In genomic region chr7:73784736-73785428, GRCm38 (mm10) we compare ENCODE assay signal across 27 mouse cellular contexts. TPM values are rescaled to one million over a fixed set of nuclear protein-coding genes. Genes with fewer than 3 reads are reported as not detected.
DNase-seq lines count a peak whose midpoint lies in the region; ATAC-seq and TF ChIP-seq lines count a peak whose summit lies in the region.
"Had no signal": no experiment of that assay in that cellular context is flagged by ENCODE, and none has a peak within 500 bp of the region (broad histone marks: within the 10 kb centered on the region; RNA-seq: fewer than 3 reads in every experiment).

No protein-coding gene starts in this region.

- 75% methylated on average over 4 of the region's 4 CpGs for WGBS in kidney, embryonic 15.5 days
- 41% methylated on average over 4 of the region's 4 CpGs for WGBS in lung, postnatal 0 days

- H3K4me2 ChIP-seq in kidney, embryonic 15.5 days: no peak overlapping the region
- H3K4me2 ChIP-seq in lung, postnatal 0 days (replicated peaks; ENCODE audit: low read depth, low read length): no peak overlapping the region
- H3K4me2 ChIP-seq: embryonic facial prominence, embryonic 12.5 days; embryonic facial prominence, embryonic 15.5 days; heart, embryonic 11.5 days; hindbrain, embryonic 13.5 days had no signal

- peak; percentile 88 for TF ChIP-seq EP300 in lung, postnatal 0 days (IDR thresholded peaks at IDR 0.05)

- no peak for ATAC-seq in kidney, embryonic 15.5 days (replicated peaks; ENCODE audit: low FRiP score)
- peak; percentile 70; the same call in 1 of the 2 replicates for ATAC-seq in lung, postnatal 0 days
- ATAC-seq: forebrain, embryonic 14.5 days; forebrain, postnatal 0 days; hindbrain, embryonic 16.5 days; Patski had no signal

- H3K4me3 ChIP-seq in kidney, embryonic 15.5 days (replicated peaks): no peak overlapping the region
- H3K4me3 ChIP-seq in lung, postnatal 0 days (ENCODE audit: low read depth, low read length): no peak overlapping the region
- H3K4me3 ChIP-seq: embryonic facial prominence, embryonic 12.5 days; embryonic facial prominence, embryonic 15.5 days; heart, adult 2 months; hindbrain, embryonic 10.5 days; hindbrain, embryonic 13.5 days had no signal

- no peaks in the 10 kb centered on the region for H3K27me3 ChIP-seq in kidney, embryonic 15.5 days
- no peaks in the 10 kb centered on the region for H3K27me3 ChIP-seq in lung, postnatal 0 days (replicated peaks; ENCODE audit: insufficient read depth, low read length)
- H3K27me3 ChIP-seq: embryonic facial prominence, embryonic 12.5 days; embryonic facial prominence, embryonic 15.5 days; hindbrain, embryonic 13.5 days; Patski had no signal

- intact Hi-C loops in heart, postnatal 14 days (cut with DNase I): no loop called here

- no peak overlapping the region for H3K9ac ChIP-seq in kidney, embryonic 15.5 days
- no peak overlapping the region for H3K9ac ChIP-seq in lung, postnatal 0 days (replicated peaks; ENCODE audit: low read depth)
- H3K9ac ChIP-seq: embryonic facial prominence, embryonic 12.5 days; embryonic facial prominence, embryonic 15.5 days; forebrain, postnatal 0 days; hindbrain, embryonic 13.5 days had no signal

- H3K27ac ChIP-seq in kidney, embryonic 15.5 days: no peak overlapping the region
- H3K27ac ChIP-seq in lung, postnatal 0 days (ENCODE audit: low read length): no peak overlapping the region
- H3K27ac ChIP-seq: embryonic facial prominence, embryonic 12.5 days; embryonic facial prominence, embryonic 15.5 days; heart, adult 2 months; hindbrain, embryonic 10.5 days; hindbrain, embryonic 13.5 days had no signal

- H3K36me3 ChIP-seq in kidney, embryonic 15.5 days: no peaks in the 10 kb centered on the region
- no peaks in the 10 kb centered on the region for H3K36me3 ChIP-seq in lung, postnatal 0 days (ENCODE audit: insufficient read depth, low read length)
- H3K36me3 ChIP-seq: embryonic facial prominence, embryonic 12.5 days; embryonic facial prominence, embryonic 15.5 days; G1E; hindbrain, embryonic 10.5 days; hindbrain, embryonic 13.5 days had no signal

- no peaks in the 10 kb centered on the region for H3K9me3 ChIP-seq in kidney, embryonic 15.5 days (replicated peaks)
- no peaks in the 10 kb centered on the region for H3K9me3 ChIP-seq in lung, postnatal 0 days (ENCODE audit: low read length)
- H3K9me3 ChIP-seq: embryonic facial prominence, embryonic 12.5 days; embryonic facial prominence, embryonic 15.5 days; G1E; hindbrain, embryonic 10.5 days; hindbrain, embryonic 13.5 days had no signal

- H3K4me1 ChIP-seq in kidney, embryonic 15.5 days: no peaks in the 10 kb centered on the region; the same call in 1 of the 2 replicates
- no peaks in the 10 kb centered on the region for H3K4me1 ChIP-seq in lung, postnatal 0 days (ENCODE audit: insufficient read depth, low read depth, low read length)
- H3K4me1 ChIP-seq: embryonic facial prominence, embryonic 12.5 days; embryonic facial prominence, embryonic 15.5 days; hindbrain, embryonic 10.5 days; hindbrain, embryonic 13.5 days had no signal

- DNase-seq in heart, postnatal 14 days: peak; percentile 37 to 55
- no peak for DNase-seq in heart, adult 8-10 months (ENCODE audit: low spot score)
- DNase-seq in kidney, postnatal 10 days: peak; percentile 51
- DNase-seq in lung, postnatal 0 days (ENCODE audit: low spot score): no peak
- DNase-seq in lung, postnatal 25 days (ENCODE audit: low spot score): no peak
- peak; percentile 62 for DNase-seq in lung, postnatal 36 days
- no peak for DNase-seq in liver
- DNase-seq: adrenal gland, postnatal 10 days; adrenal gland, postnatal 36 days; B cell, adult 2 months; cerebellum, adult 18-20 months; cerebellum, adult 9-10 months; cerebellum, postnatal 14 days; forebrain, postnatal 0 days; gastrocnemius, postnatal 25 days had no signal

- no peak for TF ChIP-seq CTCF in lung, postnatal 0 days (IDR thresholded peaks at IDR 0.05)

RNA-seq across cellular contexts. Expression of gene Fam174b, which starts 44.8 kb away (rescaled TPM):
- 100 to 1,000 TPM; 132 TPM for total RNA-seq in heart, postnatal 14 days (2021)
- 100 to 1,000 TPM; 200 to 214 (median 203) TPM for total RNA-seq in heart, adult 8-10 months (2022)
- polyA plus RNA-seq in kidney, embryonic 15.5 days (2015; fragmentation: Nextera tagmentation; extraction: Ambion mirVana): 32.8 and 34.5 TPM in 2 replicates
- polyA plus RNA-seq in lung, postnatal 0 days (2015; fragmentation: Nextera tagmentation; extraction: Ambion mirVana): 116 and 147 TPM in 2 replicates
- total RNA-seq: CH12.LX had no signal

Comparison
In these comparisons a context has a peak if more than half of its experiments do, and no peak if none do; other contexts are left out.
1. DNase-seq: peak in heart, postnatal 14 days (2 of 2), kidney, postnatal 10 days (single experiment) and lung, postnatal 36 days (single experiment); none in heart, adult 8-10 months (single experiment), lung, postnatal 0 days (single experiment), lung, postnatal 25 days (single experiment) and liver (single experiment).